Mouse (Mus musculus) MEL (cell line): ENCODE measurements around the gene Rpl5. TPM values are rescaled to one million over a fixed set of nuclear protein-coding genes. Genes with fewer than 3 reads are reported as not detected.
"Not testable (repeated sequence)": the region's sequence is repeated elsewhere in the genome, so short reads cannot be mapped to it uniquely, and the experiment has no call there.

Experiments
- DNase-seq: peaks from one replicate; pipeline ENCODE4 v3.0.0; 2011; ENCODE audit warnings: low read depth, low spot score
- H3K27ac ChIP-seq: 2 replicates; pipeline ENCODE4 v1.5.1; 2012; ENCODE audit warnings: low read depth, mild to moderate bottlenecking, control low read depth, low read length, moderate library complexity; ENCODE audit not compliant: control insufficient read depth
- H3K27me3 ChIP-seq, 2 experiments: fragments of 150-350 bp in 1 of 2; sonication (generic) in 1 of 2; 2 replicates each; pipeline ENCODE4 v1.6.1; 2012; ENCODE audit warnings: low read length in 2 of 2, mild to moderate bottlenecking in 2 of 2, improper control_type of control experiment in 1 of 2, moderate library complexity in 1 of 2; ENCODE audit not compliant: insufficient read depth in 2 of 2, control insufficient read depth in 1 of 2
- H3K36me3 ChIP-seq, 2 experiments: 2 replicates each; pipeline ENCODE4 v1.6.1; 2012 to 2014; ENCODE audit warnings: low read length in 2 of 2, improper control_type of control experiment in 1 of 2, inconsistent platforms in 1 of 2, mild to moderate bottlenecking in 1 of 2; ENCODE audit not compliant: insufficient read depth in 2 of 2, control insufficient read depth in 1 of 2
- H3K4me1 ChIP-seq, 2 experiments: fragments of 150-350 bp in 1 of 2; sonication (generic) in 1 of 2; 2 replicates each; pipeline ENCODE4 v1.6.1; 2012; ENCODE audit warnings: low read length in 2 of 2, improper control_type of control experiment in 1 of 2, mild to moderate bottlenecking in 1 of 2; ENCODE audit not compliant: insufficient read depth in 2 of 2, control insufficient read depth in 1 of 2
- H3K4me3 ChIP-seq, 2 experiments: fragments of 150-350 bp in 1 of 2; sonication (generic) in 1 of 2; 2 replicates each; pipeline ENCODE4 v1.5.1; 2012; ENCODE audit warnings: low read depth in 2 of 2, low read length in 2 of 2, mild to moderate bottlenecking in 2 of 2, moderate library complexity in 2 of 2, control low read depth in 1 of 2, improper control_type of control experiment in 1 of 2; ENCODE audit not compliant: control insufficient read depth in 1 of 2, insufficient read depth in 1 of 2
- H3K79me2 ChIP-seq: 2 replicates; pipeline ENCODE4 v1.6.1; 2012; ENCODE audit warnings: mild to moderate bottlenecking, low read length, moderate library complexity; ENCODE audit not compliant: control insufficient read depth, poor library complexity, insufficient read depth
- H3K9ac ChIP-seq: 2 replicates; pipeline ENCODE4 v1.6.1; 2012; ENCODE audit warnings: low read depth, mild to moderate bottlenecking, control low read depth, low read length, moderate library complexity; ENCODE audit not compliant: control insufficient read depth, poor library complexity, severe bottlenecking
- H3K9me3 ChIP-seq: fragments of 150-350 bp; sonication (generic); replicated peaks from 2 replicates; pipeline ENCODE4 v1.6.1; 2012; ENCODE audit warnings: mild to moderate bottlenecking, low read length, improper control_type of control experiment, moderate library complexity; ENCODE audit not compliant: insufficient read depth
- CHD2 ChIP-seq: IDR thresholded peaks from 2 replicates; pipeline ENCODE4 v1.6.1; 2011; ENCODE audit warnings: low read length, improper control_type of control experiment
- ELF1 ChIP-seq: IDR thresholded peaks from 2 replicates; pipeline ENCODE4 v1.6.1; 2014; ENCODE audit warnings: low read depth, mild to moderate bottlenecking, inconsistent platforms, low read length, improper control_type of control experiment, moderate library complexity
- EP300 ChIP-seq, 2 experiments: IDR thresholded peaks; 2 replicates each; pipeline ENCODE4 v1.6.1; 2011; ENCODE audit warnings: improper control_type of control experiment in 2 of 2, low read length in 2 of 2, low read depth in 1 of 2, mild to moderate bottlenecking in 1 of 2
- ETS1 ChIP-seq: IDR thresholded peaks from 2 replicates; pipeline ENCODE4 v1.6.1; 2012; ENCODE audit warnings: low read depth, mild to moderate bottlenecking, inconsistent platforms, low read length, improper control_type of control experiment, moderate library complexity
- GABPA ChIP-seq: IDR thresholded peaks from 2 replicates; pipeline ENCODE4 v1.6.1; 2012; ENCODE audit warnings: low read depth, mild to moderate bottlenecking, inconsistent platforms, low read length, improper control_type of control experiment, moderate library complexity
- GATA1 ChIP-seq: IDR thresholded peaks from 2 replicates; pipeline ENCODE4 v1.6.1; 2011; ENCODE audit warnings: low read depth, low read length, improper control_type of control experiment
- JUND ChIP-seq: IDR thresholded peaks from 2 replicates; pipeline ENCODE4 v1.6.1; 2011; ENCODE audit warnings: low read depth, mild to moderate bottlenecking, improper control_type of control experiment, low read length
- MAFK ChIP-seq: IDR thresholded peaks from 2 replicates; pipeline ENCODE4 v1.6.1; 2011; ENCODE audit warnings: low read depth, mild to moderate bottlenecking, low read length, improper control_type of control experiment, borderline replicate concordance
- MEF2A ChIP-seq: IDR thresholded peaks from 2 replicates; pipeline ENCODE4 v1.6.1; 2014; ENCODE audit warnings: low read depth, mild to moderate bottlenecking, inconsistent platforms, low read length, improper control_type of control experiment; ENCODE audit not compliant: poor library complexity, insufficient replicate concordance, severe bottlenecking; ENCODE audit errors: extremely low read depth
- MYB ChIP-seq: IDR thresholded peaks from 2 replicates; pipeline ENCODE4 v1.6.1; 2011; ENCODE audit warnings: mild to moderate bottlenecking, low read depth, low read length, improper control_type of control experiment
- MYC ChIP-seq: IDR thresholded peaks from 2 replicates; pipeline ENCODE4 v1.6.1; 2011; ENCODE audit warnings: low read depth, mild to moderate bottlenecking, low read length, improper control_type of control experiment, moderate library complexity
- NRF1 ChIP-seq: IDR thresholded peaks from 2 replicates; pipeline ENCODE4 v1.6.1; 2014; ENCODE audit warnings: low read depth, mild to moderate bottlenecking, inconsistent platforms, low read length, improper control_type of control experiment, moderate library complexity; ENCODE audit not compliant: poor library complexity, insufficient read depth, severe bottlenecking
- TAL1 ChIP-seq: IDR thresholded peaks from 2 replicates; pipeline ENCODE4 v1.6.1; 2012; ENCODE audit warnings: mild to moderate bottlenecking, inconsistent platforms, low read length, moderate library complexity, mixed read lengths
- TBP ChIP-seq: IDR thresholded peaks from 2 replicates; pipeline ENCODE4 v1.8.0; 2011; ENCODE audit warnings: low read depth, low read length, improper control_type of control experiment
- UBTF ChIP-seq: IDR thresholded peaks from 2 replicates; pipeline ENCODE4 v1.6.1; 2012; ENCODE audit warnings: low read depth, mild to moderate bottlenecking, inconsistent platforms, low read length, improper control_type of control experiment, moderate library complexity, borderline replicate concordance; ENCODE audit not compliant: insufficient read depth
- ZMIZ1 ChIP-seq: IDR thresholded peaks from 2 replicates; pipeline ENCODE4 v1.6.1; 2012; ENCODE audit warnings: low read depth, mild to moderate bottlenecking, inconsistent platforms, low read length, improper control_type of control experiment, moderate library complexity
- polyA plus RNA-seq, 2 experiments: library from polyadenylated mRNA; stranded (reverse) in 1 of 2; unstranded in 1 of 2; fragments of >175 nt in 1 of 2; fragments of >200 nt in 1 of 2; gene quantifications; 2 replicates each; pipeline versions ENCODE4 v1.2.1 to v1.2.4; 2012; ENCODE audit warnings: low replicate concordance in 2 of 2, low read depth in 1 of 2; ENCODE audit not compliant: insufficient read length in 2 of 2, insufficient read depth in 1 of 2, missing spikeins in 1 of 2
- total RNA-seq: library from RNA; depleted of rRNA; stranded (reverse); fragments of 300-350 nt; gene quantifications from 2 replicates; pipeline ENCODE4 v1.2.3, GENCODE M21; 2012

Gene Rpl5
- total and polyA plus RNA-seq, 3 experiments: 43.2 to 533 TPM; not detected in 1

DNA sequence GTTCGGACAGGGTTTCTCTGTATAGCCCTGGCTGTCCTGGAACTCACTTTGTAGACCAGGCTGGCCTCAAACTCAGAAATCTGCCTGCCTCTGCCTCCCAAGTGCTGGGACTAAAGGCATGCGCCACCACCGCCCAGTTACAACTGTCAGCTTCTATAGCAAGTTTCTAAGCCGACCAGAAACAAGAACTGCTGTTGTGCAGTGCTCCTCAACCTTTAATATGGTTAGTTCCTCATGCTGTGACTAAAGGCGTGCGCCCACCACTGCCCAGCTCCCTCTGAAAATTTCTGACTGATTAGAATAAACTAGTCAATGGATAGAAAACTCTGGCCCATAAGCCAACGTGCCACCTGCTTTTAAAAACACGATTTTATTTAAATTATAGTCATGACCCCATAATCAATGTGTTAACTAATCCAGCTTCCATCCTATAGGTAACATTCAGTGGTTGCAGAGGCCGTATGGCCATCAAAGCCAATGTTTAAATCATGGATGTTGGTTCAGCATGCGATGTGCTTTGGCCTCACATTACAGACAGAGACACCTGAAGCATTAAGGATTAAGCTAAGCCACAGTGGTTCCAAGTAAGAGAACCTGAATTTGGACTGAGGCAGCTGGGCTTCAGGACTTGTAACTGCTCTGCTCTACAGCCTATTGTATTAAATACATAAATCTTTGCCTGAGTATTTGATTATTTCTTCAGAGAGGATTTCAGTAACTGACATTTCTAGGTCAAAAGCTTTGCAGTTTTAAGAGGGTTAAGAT, 36.5 kb downstream of the Rpl5 start:
- H3K27ac ChIP-seq: no peak overlapping the region
- peaks cover 11 to 13% of the 10 kb centered on the region in 2 experiments for H3K4me1 ChIP-seq
- no peak overlapping the region for H3K9ac ChIP-seq
- TF ChIP-seq ZMIZ1 (no peak), TAL1 (no peak), GABPA (no peak), NRF1 (no peak), UBTF (no peak), MYB (no peak), JUND (no peak), GATA1 (no peak), MEF2A (no peak), MYC (no peak)
- no peaks in the 10 kb centered on the region for H3K9me3 ChIP-seq
- DNase-seq: no peak
- peaks cover 2% of the 10 kb centered on the region; the same call in 1 of the 2 replicates for H3K79me2 ChIP-seq
- H3K4me3 ChIP-seq: no peak overlapping the region
- peaks cover 0 to 10% of the 10 kb centered on the region in 2 experiments; a peak in 2 of 4 replicates for H3K36me3 ChIP-seq
- no peaks in the 10 kb centered on the region for H3K27me3 ChIP-seq

DNA sequence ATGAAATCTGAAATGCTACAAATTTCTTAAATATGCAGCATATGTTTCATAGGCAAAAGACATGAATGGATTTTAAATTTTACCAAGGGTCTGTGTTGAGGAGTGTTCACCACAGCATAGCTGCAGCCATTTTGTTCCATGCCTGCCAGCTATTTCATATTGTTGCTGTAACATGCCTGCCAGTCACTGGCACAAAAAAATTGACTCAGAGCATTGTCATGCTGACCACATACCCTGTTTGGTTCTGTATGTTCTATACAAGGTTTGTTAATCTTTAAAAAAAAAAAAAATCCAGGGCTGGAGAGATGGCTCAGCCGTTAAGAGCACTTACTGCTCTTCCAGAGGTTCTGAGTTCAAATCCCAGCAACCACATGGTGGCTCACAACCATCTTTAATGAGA, 38.2 kb downstream of the Rpl5 start:
- H3K4me3 ChIP-seq, DNase-seq, H3K9me3 ChIP-seq, H3K27me3 ChIP-seq, H3K79me2 ChIP-seq, H3K9ac ChIP-seq, H3K27ac ChIP-seq: not testable (repeated sequence)
- peaks cover 13 to 18% of the 10 kb centered on the region in 2 experiments for H3K4me1 ChIP-seq
- peaks cover 0 to 10% of the 10 kb centered on the region in 2 experiments; a peak in 2 of 4 replicates for H3K36me3 ChIP-seq

DNA sequence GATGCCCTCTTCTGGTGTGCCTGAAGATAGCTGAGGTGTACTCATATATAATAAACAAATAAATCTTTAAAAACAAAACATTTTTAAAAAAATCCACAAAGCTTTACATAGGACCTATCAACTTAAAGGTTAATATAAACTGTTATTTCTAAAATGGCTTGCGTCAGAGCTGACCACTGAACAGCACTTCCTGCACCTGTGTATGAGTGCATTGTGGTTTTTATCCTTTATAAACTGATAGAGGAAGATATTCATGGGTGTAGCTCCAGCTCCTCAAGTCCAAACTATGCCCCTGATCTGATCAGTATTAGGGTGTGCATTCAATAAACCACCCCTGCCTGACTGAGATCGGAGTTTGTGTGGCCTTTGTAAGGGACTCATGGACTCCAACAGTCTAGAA, 38.6 kb downstream of the Rpl5 start:
- TF ChIP-seq MAFK: no peak
- no peak for TF ChIP-seq UBTF
- TF ChIP-seq CHD2: no peak
- no peak for TF ChIP-seq ZMIZ1
- TF ChIP-seq ELF1: no peak
- TF ChIP-seq TBP: no peak
- no peak for TF ChIP-seq ETS1
- TF ChIP-seq EP300 (IDR thresholded peaks at IDR 0.05; ENCODE audit: low read depth in 1 of 2, low read length in 2 of 2): no peak; a peak in 1 of 4 replicates
- TF ChIP-seq, all 39 proteins: peak for 0
- H3K27me3 ChIP-seq: no peaks in the 10 kb centered on the region
- H3K9me3 ChIP-seq: no peaks in the 10 kb centered on the region
- H3K79me2 ChIP-seq: no peaks in the 10 kb centered on the region
- peaks cover 0 to 10% of the 10 kb centered on the region in 2 experiments; a peak in 2 of 4 replicates for H3K36me3 ChIP-seq
- H3K4me1 ChIP-seq: peaks cover 13 to 18% of the 10 kb centered on the region in 2 experiments
- no peak overlapping the region; a peak in 1 of 4 replicates for H3K4me3 ChIP-seq
- peak overlapping the region; percentile 67 for H3K27ac ChIP-seq
- peak overlapping the region; percentile 20 for H3K9ac ChIP-seq
- DNase-seq: no peak
